In the genomic region with DNA sequence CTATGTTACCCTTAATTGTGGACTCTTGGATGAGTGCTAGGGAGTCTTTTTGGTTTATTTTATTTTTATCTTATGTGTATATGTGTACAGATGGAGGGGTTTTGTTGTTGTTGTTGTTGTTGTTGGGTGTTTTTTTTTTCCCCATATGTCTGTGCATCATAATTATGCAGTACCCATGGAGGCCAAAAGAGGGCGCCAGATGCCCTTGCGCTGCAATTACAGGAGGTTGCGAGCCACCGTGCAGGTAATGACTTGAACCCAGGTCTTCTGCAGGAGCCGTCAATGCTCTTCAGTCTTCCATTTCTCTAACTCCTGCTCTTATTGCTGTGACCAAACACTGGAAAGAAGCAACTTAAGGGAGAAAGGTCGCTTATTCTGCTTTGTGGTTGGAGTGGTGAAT, we compare ENCODE assay signal across 28 mouse cellular contexts. TPM values are rescaled to one million over a fixed set of nuclear protein-coding genes. Genes with fewer than 3 reads are reported as not detected.
DNase-seq lines count a peak whose midpoint lies in the region; ATAC-seq and TF ChIP-seq lines count a peak whose summit lies in the region.
"Had no signal": no experiment of that assay in that cellular context is flagged by ENCODE, and none has a peak within 500 bp of the region (broad histone marks: within the 10 kb centered on the region; RNA-seq: fewer than 3 reads in every experiment).

No protein-coding gene starts in this region.

- ATAC-seq in midbrain, postnatal 0 days (ENCODE audit: low FRiP score), result no peak
- ATAC-seq in midbrain, embryonic 11.5 days (ENCODE audit: low FRiP score), result no peak
- ATAC-seq: CD4-positive, CD25-positive, alpha-beta regulatory T cell, adult 4 months; forebrain, embryonic 15.5 days; intestine, embryonic 16.5 days had no signal

- no peak overlapping the region for H3K4me2 ChIP-seq in midbrain, postnatal 0 days (ENCODE audit: low read depth, low read length, poor library complexity, severe bottlenecking)
- H3K4me2 ChIP-seq in midbrain, embryonic 11.5 days, result no peak overlapping the region
- H3K4me2 ChIP-seq: embryonic facial prominence, embryonic 15.5 days; forebrain, embryonic 15.5 days; hindbrain, embryonic 15.5 days; limb, embryonic 12.5 days; liver, embryonic 11.5 days had no signal

- no peaks in the 10 kb centered on the region for H3K9me3 ChIP-seq in midbrain, postnatal 0 days (ENCODE audit: low read length)
- no peaks in the 10 kb centered on the region; the same call in 1 of the 2 replicates for H3K9me3 ChIP-seq in midbrain, embryonic 11.5 days (ENCODE audit: control insufficient read depth, low read length)
- H3K9me3 ChIP-seq: embryonic facial prominence, embryonic 15.5 days; forebrain, embryonic 15.5 days; hindbrain, embryonic 15.5 days; midbrain, embryonic 12.5 days had no signal

- TF ChIP-seq CTCF in gastrocnemius, adult 2 months (IDR thresholded peaks at IDR 0.05), result peak; percentile 5; the same call in 1 of the 2 replicates
- TF ChIP-seq CTCF in left cerebral cortex, adult 2 months (IDR thresholded peaks at IDR 0.05), result peak; percentile 4
- peak; percentile 36 for TF ChIP-seq CTCF in midbrain, postnatal 0 days (IDR thresholded peaks at IDR 0.05)
- 0 out of 2 replicates have a peak, but pooled peaks have one; percentile 5 for TF ChIP-seq CTCF in cortical plate, adult 2 months (IDR thresholded peaks at IDR 0.05; ENCODE audit: extremely low read depth, insufficient read depth, low read length)

- WGBS in midbrain, postnatal 0 days, result 68% methylated on average over 6 of the region's 6 CpGs
- WGBS in midbrain, embryonic 11.5 days, result 69% methylated on average over 6 of the region's 6 CpGs

- no peak overlapping the region for H3K27ac ChIP-seq in gastrocnemius, adult 2 months
- H3K27ac ChIP-seq in left cerebral cortex, adult 2 months, result no peak overlapping the region
- H3K27ac ChIP-seq in midbrain, postnatal 0 days (ENCODE audit: low read depth, low read length), result no peak overlapping the region
- no peak overlapping the region for H3K27ac ChIP-seq in midbrain, embryonic 11.5 days (ENCODE audit: low read depth, low read length)
- H3K27ac ChIP-seq in cortical plate, adult 2 months (ENCODE audit: insufficient read depth, low read length), result no peak overlapping the region
- H3K27ac ChIP-seq: embryonic facial prominence, embryonic 15.5 days; forebrain, embryonic 15.5 days; hindbrain, embryonic 15.5 days; limb, embryonic 12.5 days; midbrain, embryonic 12.5 days had no signal

- H3K4me1 ChIP-seq in midbrain, postnatal 0 days (ENCODE audit: insufficient read depth, low read length), result 0 out of 2 replicates have a peak, but pooled peaks cover 3% of the 10 kb centered on the region
- H3K4me1 ChIP-seq in midbrain, embryonic 11.5 days (ENCODE audit: control insufficient read depth, insufficient read depth, low read length), result peaks cover 5% of the 10 kb centered on the region
- H3K4me1 ChIP-seq in cortical plate, adult 2 months (ENCODE audit: control insufficient read depth, insufficient read depth, low read length), result no peaks in the 10 kb centered on the region
- H3K4me1 ChIP-seq: embryonic facial prominence, embryonic 15.5 days; forebrain, embryonic 15.5 days; hindbrain, embryonic 15.5 days; limb, embryonic 12.5 days had no signal

- no peak for DNase-seq in gastrocnemius, adult 2 months
- DNase-seq in gastrocnemius, postnatal 36 days, result no peak
- no peak for DNase-seq in left cerebral cortex, adult 2 months (ENCODE audit: extremely low spot score in 1 of 2, low spot score in 2 of 2)
- no peak for DNase-seq in left cerebral cortex, adult 18-20 months (ENCODE audit: low spot score in 2 of 2)
- DNase-seq in midbrain, postnatal 0 days (ENCODE audit: low spot score), result no peak
- DNase-seq in midbrain, embryonic 11.5 days (ENCODE audit: low spot score, missing footprints), result no peak
- DNase-seq in left cerebral cortex, postnatal 25 days (ENCODE audit: low spot score in 2 of 2), result no peak
- DNase-seq: adrenal gland, postnatal 10 days; cerebellum, adult 9-10 months; gastrocnemius, postnatal 14 days; kidney, adult 9 months; kidney, postnatal 36 days; layer of hippocampus, adult 9-11 months; thymus, postnatal 25 days had no signal

- no peak overlapping the region for H3K9ac ChIP-seq in midbrain, postnatal 0 days (replicated peaks; ENCODE audit: low read length, poor library complexity, severe bottlenecking)
- H3K9ac ChIP-seq in midbrain, embryonic 11.5 days (ENCODE audit: low read length), result no peak overlapping the region
- H3K9ac ChIP-seq: embryonic facial prominence, embryonic 15.5 days; forebrain, embryonic 15.5 days; hindbrain, embryonic 15.5 days; limb, embryonic 12.5 days; midbrain, embryonic 12.5 days had no signal

- no peak for TF ChIP-seq POLR2A in cortical plate, adult 2 months (IDR thresholded peaks at IDR 0.05; ENCODE audit: extremely low read depth, insufficient read depth, low read length)

- no peak overlapping the region for H3K4me3 ChIP-seq in gastrocnemius, adult 2 months
- H3K4me3 ChIP-seq in left cerebral cortex, adult 2 months, result no peak overlapping the region
- no peak overlapping the region for H3K4me3 ChIP-seq in midbrain, postnatal 0 days (ENCODE audit: low read depth, low read length)
- no peak overlapping the region for H3K4me3 ChIP-seq in midbrain, embryonic 11.5 days (ENCODE audit: low read depth, low read length)
- H3K4me3 ChIP-seq in cortical plate, adult 2 months (ENCODE audit: insufficient read depth, low read length), result no peak overlapping the region
- H3K4me3 ChIP-seq: embryonic facial prominence, embryonic 15.5 days; forebrain, embryonic 15.5 days; hindbrain, embryonic 15.5 days; limb, embryonic 12.5 days; midbrain, embryonic 12.5 days had no signal

- no peaks in the 10 kb centered on the region; the same call in 1 of the 2 replicates for H3K27me3 ChIP-seq in midbrain, postnatal 0 days (ENCODE audit: insufficient read depth, low read length)
- no peaks in the 10 kb centered on the region for H3K27me3 ChIP-seq in midbrain, embryonic 11.5 days (ENCODE audit: control insufficient read depth, insufficient read depth, low read length)
- H3K27me3 ChIP-seq: embryonic facial prominence, embryonic 15.5 days; forebrain, embryonic 15.5 days; hindbrain, embryonic 15.5 days; limb, embryonic 12.5 days had no signal

- intact Hi-C loops in gastrocnemius, adult 2 months (cut with DNase I), result no loop called here
- intact Hi-C loops in gastrocnemius, postnatal 36 days (cut with DNase I), result no loop called here
- intact Hi-C loops in left cerebral cortex, adult 2 months (cut with DNase I), result no loop called here
- intact Hi-C loops in left cerebral cortex, postnatal 25 days (cut with DNase I), result no loop called here

- H3K36me3 ChIP-seq in midbrain, postnatal 0 days (ENCODE audit: insufficient read depth, low read length), result no peaks in the 10 kb centered on the region
- H3K36me3 ChIP-seq in midbrain, embryonic 11.5 days (ENCODE audit: control insufficient read depth, insufficient read depth, low read length), result no peaks in the 10 kb centered on the region
- H3K36me3 ChIP-seq: embryonic facial prominence, embryonic 15.5 days; forebrain, embryonic 15.5 days; hindbrain, embryonic 15.5 days; limb, embryonic 12.5 days; midbrain, embryonic 12.5 days had no signal

RNA-seq across cellular contexts. Expression of a gene that starts 23.9 kb away (rescaled TPM):
- under 1 TPM in 1 of 2 experiments, not detected in 1; 0.17 TPM for total RNA-seq in gastrocnemius, adult 2 months (2021)
- total RNA-seq in gastrocnemius, postnatal 36 days (2021), result under 1 TPM; 0.18 to 0.22 TPM
- total RNA-seq in left cerebral cortex, adult 2 months (2021), result 1 to 10 TPM; 6.2 to 9.5 TPM
- total RNA-seq in left cerebral cortex, adult 18-20 months (2021), result 1 to 10 TPM; 6.7 to 6.8 TPM
- 37.9 and 40.0 TPM in 2 replicates for total RNA-seq in midbrain, postnatal 0 days (2014; rRNA removed)
- polyA plus RNA-seq in midbrain, postnatal 0 days (2015; fragmentation: Nextera tagmentation; extraction: Ambion mirVana), result 8.7 and 10.2 TPM in 2 replicates
- polyA plus RNA-seq in midbrain, embryonic 11.5 days (2014; fragmentation: Nextera tagmentation; extraction: Ambion mirVana), result 15.0 and 16.3 TPM in 2 replicates
- 1.9 and 2.3 TPM in 2 replicates for polyA plus RNA-seq in cortical plate, adult 2 months (2012; rRNA removed)
- 1 to 10 TPM; 6.0 to 6.4 TPM for total RNA-seq in left cerebral cortex, postnatal 25 days (2021)
- total RNA-seq: hematopoietic stem cell, adult 5-6 weeks; megakaryocyte progenitor cell, adult 5-6 weeks; MEL; monocyte, adult 5-6 weeks; neutrophil, adult 5-6 weeks had no signal
- polyA plus RNA-seq: CD4-positive, CD25-positive, alpha-beta regulatory T cell, adult 4 months had no signal

Comparison
In these comparisons a context has a peak if more than half of its experiments do, and no peak if none do; other contexts are left out.
1. RNA of a gene that starts 23.9 kb away (total RNA-seq): 37.9 to 40.0 TPM in midbrain, postnatal 0 days, 6.2 to 9.5 TPM in left cerebral cortex, adult 2 months, 6.7 to 6.8 TPM in left cerebral cortex, adult 18-20 months and 6.0 to 6.4 TPM in left cerebral cortex, postnatal 25 days; 0.18 to 0.22 TPM in gastrocnemius, postnatal 36 days and 0.17 TPM in gastrocnemius, adult 2 months; every median in the first group is over 4 times any median in the second.
2. Peak in every context shown above with its lines, with median percentiles within 50 percentile points of each other: CTCF ChIP-seq.